Mouse (Mus musculus) cerebellum, adult 11-12 months (tissue): Measurements from ENCODE around the gene Fancc.

Source experiments
- DNase-seq: peaks from one replicate; pipeline ENCODE4 v3.0.0; 2022

The Fancc gene

GRCm38 (mm10) chr13:63345476-63346225, 151.4 kb downstream of the Fancc start:
- no peak for DNase-seq

GRCm38 (mm10) chr13:63344481-63344880, 152.6 kb downstream of the Fancc start:
- no peak for DNase-seq

GRCm38 (mm10) chr13:63342781-63343180, 154.3 kb downstream of the Fancc start:
- DNase-seq = no peak

GRCm38 (mm10) chr13:63339946-63340345, 157.1 kb downstream of the Fancc start:
- no peak for DNase-seq

- no peak for DNase-seq
These were observed 159.7 kb downstream of the Fancc start for GRCm38 (mm10) chr13:63337239-63337960.

- DNase-seq = no peak
These were observed 160.7 kb downstream of the Fancc start for GRCm38 (mm10) chr13:63336335-63336734.

- no peak for DNase-seq
These were observed 161.5 kb downstream of the Fancc start for GRCm38 (mm10) chr13:63335421-63336134.

GRCm38 (mm10) chr13:63332576-63333300, 164.3 kb downstream of the Fancc start:
- no peak for DNase-seq

- DNase-seq = no peak
These were observed 165.7 kb downstream of the Fancc start for GRCm38 (mm10) chr13:63331379-63331778.

GRCm38 (mm10) chr13:63330236-63330860, 166.7 kb downstream of the Fancc start:
- DNase-seq = no peak

- DNase-seq = no peak
These were observed 171.1 kb downstream of the Fancc start for GRCm38 (mm10) chr13:63326015-63326414.

- no peak for DNase-seq
These were observed 171.9 kb downstream of the Fancc start for GRCm38 (mm10) chr13:63324978-63325848.

- no peak for DNase-seq
These were observed 172.8 kb downstream of the Fancc start for GRCm38 (mm10) chr13:63324311-63324710.

- DNase-seq = no peak
These were observed 173.6 kb downstream of the Fancc start for GRCm38 (mm10) chr13:63323286-63324075.

GRCm38 (mm10) chr13:63322756-63323155, 174.3 kb downstream of the Fancc start:
- DNase-seq = no peak

- no peak for DNase-seq
These were observed 175.4 kb downstream of the Fancc start for GRCm38 (mm10) chr13:63321689-63322088.

- DNase-seq = no peak
These were observed 177.3 kb downstream of the Fancc start for GRCm38 (mm10) chr13:63319814-63320213.

GRCm38 (mm10) chr13:63317681-63318104, 179.4 kb downstream of the Fancc start:
- peak; percentile 43 for DNase-seq

- DNase-seq = no peak
These were observed 180.7 kb downstream of the Fancc start for GRCm38 (mm10) chr13:63316407-63316806.

- DNase-seq = no peak
These were observed 181.3 kb downstream of the Fancc start for GRCm38 (mm10) chr13:63315777-63316176.
